Mouse (Mus musculus) kidney, embryonic 16.5 days (tissue): ENCODE measurements around the gene B4galt2. TPM values are rescaled to one million over a fixed set of nuclear protein-coding genes. Genes with fewer than 3 reads are reported as not detected.

ENCODE experiments used
- ATAC-seq: fragments of 200-750 bp; cut with Nextera tagmentation; 2 replicates; pipeline ENCODE4 v1.8.0; 2017; ENCODE audit warnings: moderate TSS enrichment; ENCODE audit not compliant: low FRiP score, low TSS enrichment
- H3K27ac ChIP-seq: fragments of 300-500 bp; sonication (generic); 2 replicates; pipeline ENCODE4 v1.5.1; 2014; ENCODE audit warnings: low read length
- H3K27me3 ChIP-seq: fragments of 300-500 bp; sonication (generic); 2 replicates; pipeline ENCODE4 v1.6.1; 2014; ENCODE audit warnings: low read length, control low read depth, mixed read lengths; ENCODE audit not compliant: insufficient read depth
- H3K36me3 ChIP-seq: fragments of 300-500 bp; sonication (generic); 2 replicates; pipeline ENCODE4 v1.6.1; 2014; ENCODE audit warnings: low read length, control low read depth, mixed read lengths; ENCODE audit not compliant: insufficient read depth
- H3K4me1 ChIP-seq: fragments of 300-500 bp; sonication (generic); 2 replicates; pipeline ENCODE4 v1.6.1; 2014; ENCODE audit warnings: low read length, control low read depth, mixed read lengths; ENCODE audit not compliant: insufficient read depth
- H3K4me2 ChIP-seq: fragments of 300-500 bp; sonication (generic); replicated peaks from 2 replicates; pipeline ENCODE4 v1.6.1; 2014; ENCODE audit warnings: low read depth, low read length
- H3K4me3 ChIP-seq: fragments of 300-500 bp; sonication (generic); 2 replicates; pipeline ENCODE4 v1.5.1; 2014; ENCODE audit warnings: mild to moderate bottlenecking, low read length
- H3K9ac ChIP-seq: fragments of 300-500 bp; sonication (generic); replicated peaks from 2 replicates; pipeline ENCODE4 v1.6.1; 2014; ENCODE audit warnings: low read length
- H3K9me3 ChIP-seq: fragments of 300-500 bp; sonication (generic); 2 replicates; pipeline ENCODE4 v1.6.1; 2016; ENCODE audit warnings: low read length, control low read depth
- WGBS: fragments of 180-500 bp; shearing (Covaris S2); extraction: QIAGEN DNeasy Blood & Tissue Kit; methylation state at CpG from one replicate; pipeline ENCODE4 v1.1.7; 2014; 5-methylcytosine and 5-hydroxymethylcytosine counted together
- polyA plus RNA-seq: library from polyadenylated mRNA; unstranded; fragments of >200 nt; fragmentation: Nextera tagmentation; extraction: Ambion mirVana; gene quantifications from 2 replicates; pipeline ENCODE4 v1.2.1, GENCODE M21; 2015

The B4galt2 gene
- polyA plus RNA-seq, 1 experiment from 2014 or later = 18.0 TPM

GRCm38 (mm10) chr4:117912131-117912561 lies 28.9 kb upstream of the B4galt2 start:
- Histone ChIP-seq H3K9ac (no peak overlapping the region), H3K27ac (no peak overlapping the region), H3K27me3 (no peaks in the 10 kb centered on the region), H3K9me3 (no peaks in the 10 kb centered on the region), H3K36me3 (peaks cover 12% of the 10 kb centered on the region), H3K4me1 (peaks cover 33% of the 10 kb centered on the region), H3K4me2 (no peak overlapping the region), H3K4me3 (no peak overlapping the region)
- ATAC-seq = no peak
- 95% methylated on average over 13 of the region's 13 CpGs for WGBS

GRCm38 (mm10) chr4:117908834-117909453 lies 25.7 kb upstream of the B4galt2 start:
- ATAC-seq = no peak
- no peak overlapping the region for H3K4me3 ChIP-seq
- H3K27ac ChIP-seq = no peak overlapping the region
- WGBS = 75% methylated on average over 8 of the region's 8 CpGs
- no peak overlapping the region for H3K9ac ChIP-seq
- H3K4me1 ChIP-seq = peaks cover 19% of the 10 kb centered on the region
- no peaks in the 10 kb centered on the region for H3K9me3 ChIP-seq
- H3K36me3 ChIP-seq = peaks cover 26% of the 10 kb centered on the region
- H3K27me3 ChIP-seq = no peaks in the 10 kb centered on the region
- no peak overlapping the region for H3K4me2 ChIP-seq

GRCm38 (mm10) chr4:117906196-117906595 lies 22.9 kb upstream of the B4galt2 start:
- H3K9me3 ChIP-seq = no peaks in the 10 kb centered on the region
- H3K9ac ChIP-seq = no peak overlapping the region
- 0 out of 2 replicates have a peak, but pooled peaks cover 4% of the 10 kb centered on the region for H3K4me1 ChIP-seq
- no peak overlapping the region for H3K4me2 ChIP-seq
- H3K27me3 ChIP-seq = no peaks in the 10 kb centered on the region
- 79% methylated on average over 3 of the region's 3 CpGs for WGBS
- no peak overlapping the region for H3K27ac ChIP-seq
- peaks cover 42% of the 10 kb centered on the region for H3K36me3 ChIP-seq
- no peak overlapping the region for H3K4me3 ChIP-seq
- no peak for ATAC-seq

GRCm38 (mm10) chr4:117904761-117905160 lies 21.5 kb upstream of the B4galt2 start:
- H3K9ac ChIP-seq = no peak overlapping the region
- H3K27ac ChIP-seq = no peak overlapping the region
- no peaks in the 10 kb centered on the region for H3K9me3 ChIP-seq
- H3K4me1 ChIP-seq = 0 out of 2 replicates have a peak, but pooled peaks cover 4% of the 10 kb centered on the region
- no peak for ATAC-seq
- no peak overlapping the region for H3K4me2 ChIP-seq
- H3K4me3 ChIP-seq = no peak overlapping the region
- H3K36me3 ChIP-seq = peaks cover 53% of the 10 kb centered on the region
- H3K27me3 ChIP-seq = no peaks in the 10 kb centered on the region
- WGBS = 94% methylated on average over 8 of the region's 8 CpGs

- WGBS = 93% methylated on average over 10 of the region's 10 CpGs
- no peak overlapping the region for H3K27ac ChIP-seq
- peaks cover 59% of the 10 kb centered on the region for H3K36me3 ChIP-seq
These were observed 20.8 kb upstream of the B4galt2 start for GRCm38 (mm10) chr4:117904094-117904493.

GRCm38 (mm10) chr4:117898111-117898510 lies 14.8 kb upstream of the B4galt2 start:
- Histone ChIP-seq H3K36me3 (peaks cover 61% of the 10 kb centered on the region), H3K4me1 (no peaks in the 10 kb centered on the region), H3K27ac (no peak overlapping the region), H3K4me2 (no peak overlapping the region), H3K27me3 (no peaks in the 10 kb centered on the region), H3K9me3 (no peaks in the 10 kb centered on the region), H3K9ac (no peak overlapping the region), H3K4me3 (no peak overlapping the region)
- 87% methylated on average over 3 of the region's 3 CpGs for WGBS
- no peak for ATAC-seq

More at GRCm38 (mm10) chr4:117904094-117904493, 20.8 kb upstream of the B4galt2 start:
- Histone ChIP-seq H3K4me1 (0 out of 2 replicates have a peak, but pooled peaks cover 4% of the 10 kb centered on the region), H3K4me2 (no peak overlapping the region), H3K9ac (no peak overlapping the region), H3K9me3 (no peaks in the 10 kb centered on the region), H3K4me3 (no peak overlapping the region), H3K27me3 (no peaks in the 10 kb centered on the region)
- no peak for ATAC-seq

- Histone ChIP-seq H3K4me1 (peaks cover 3% of the 10 kb centered on the region), H3K4me2 (no peak overlapping the region), H3K9me3 (no peaks in the 10 kb centered on the region), H3K4me3 (no peak overlapping the region), H3K36me3 (peaks cover 41% of the 10 kb centered on the region), H3K9ac (no peak overlapping the region), H3K27me3 (no peaks in the 10 kb centered on the region), H3K27ac (no peak overlapping the region)
- ATAC-seq = no peak
- 98% methylated on average over 6 of the region's 6 CpGs for WGBS
These were observed 12.7 kb upstream of the B4galt2 start for GRCm38 (mm10) chr4:117896031-117896430.

- Histone ChIP-seq H3K4me1 (peaks cover 8% of the 10 kb centered on the region), H3K9me3 (no peaks in the 10 kb centered on the region), H3K36me3 (peaks cover 34% of the 10 kb centered on the region), H3K27ac (no peak overlapping the region), H3K4me2 (no peak overlapping the region), H3K9ac (no peak overlapping the region), H3K27me3 (no peaks in the 10 kb centered on the region), H3K4me3 (no peak overlapping the region)
- WGBS = 82% methylated on average over 7 of the region's 7 CpGs
- no peak for ATAC-seq
These were observed 12.1 kb upstream of the B4galt2 start for GRCm38 (mm10) chr4:117895339-117895738.

GRCm38 (mm10) chr4:117894601-117895000 lies 11.3 kb upstream of the B4galt2 start:
- Histone ChIP-seq H3K4me2 (no peak overlapping the region), H3K27me3 (no peaks in the 10 kb centered on the region), H3K27ac (no peak overlapping the region), H3K4me1 (peaks cover 8% of the 10 kb centered on the region), H3K9me3 (no peaks in the 10 kb centered on the region), H3K36me3 (peaks cover 32% of the 10 kb centered on the region), H3K4me3 (no peak overlapping the region), H3K9ac (no peak overlapping the region)
- 93% methylated on average over 8 of the region's 8 CpGs for WGBS
- ATAC-seq = no peak

GRCm38 (mm10) chr4:117893376-117893775 lies 10.1 kb upstream of the B4galt2 start:
- Histone ChIP-seq H3K27me3 (no peaks in the 10 kb centered on the region), H3K9me3 (no peaks in the 10 kb centered on the region), H3K27ac (no peak overlapping the region), H3K36me3 (peaks cover 28% of the 10 kb centered on the region), H3K9ac (no peak overlapping the region), H3K4me3 (no peak overlapping the region), H3K4me1 (peaks cover 8% of the 10 kb centered on the region), H3K4me2 (no peak overlapping the region)
- no peak for ATAC-seq
- 11% methylated on average over 9 of the region's 9 CpGs for WGBS
